8 mouse cellular contexts compared by ENCODE assay signal in genomic region chr12:24592956-24593672, GRCm38 (mm10). TPM values are rescaled to one million over a fixed set of nuclear protein-coding genes. Genes with fewer than 3 reads are reported as not detected.
A peak's percentile ranks its signal among the peaks of the same experiment; 100 is the strongest.
DNase-seq lines count a peak whose midpoint lies in the region; ATAC-seq lines count a peak whose summit lies in the region.

No protein-coding gene starts in this region.

- peak overlapping the region; percentile 30 for H3K4me3 ChIP-seq in limb, embryonic 13.5 days
- no peak overlapping the region for H3K4me3 ChIP-seq in midbrain, embryonic 12.5 days

- H3K4me1 ChIP-seq in limb, embryonic 13.5 days, result peaks cover 18% of the 10 kb centered on the region
- peaks cover 7% of the 10 kb centered on the region; the same call in 1 of the 2 replicates for H3K4me1 ChIP-seq in midbrain, embryonic 12.5 days

- WGBS in limb, embryonic 13.5 days, result 12% methylated on average over 22 of the region's 22 CpGs
- WGBS in midbrain, embryonic 12.5 days, result 33% methylated on average over 22 of the region's 22 CpGs

- H3K27ac ChIP-seq in limb, embryonic 13.5 days, result no peak overlapping the region
- no peak overlapping the region for H3K27ac ChIP-seq in midbrain, embryonic 12.5 days (replicated peaks)

- H3K27me3 ChIP-seq in limb, embryonic 13.5 days, result 0 out of 2 replicates have a peak, but pooled peaks cover 5% of the 10 kb centered on the region
- no peaks in the 10 kb centered on the region for H3K27me3 ChIP-seq in midbrain, embryonic 12.5 days

- peak; percentile 55 for DNase-seq in ES-CJ7 (ENCODE audit: low read depth, low spot score)
- DNase-seq in c-Kit-positive CD71-negative TER-119-negative erythroid progenitor cells, embryonic 14.5 days (ENCODE audit: low read depth), result peak; percentile 41
- peak; percentile 64 for DNase-seq in gastrocnemius, postnatal 36 days
- peak; percentile 31 for DNase-seq in right cerebral cortex, postnatal 4 days
- no peak for DNase-seq in cerebellum, adult 11-12 months

- intact Hi-C loops in gastrocnemius, postnatal 36 days (cut with DNase I), result no loop called here

- H3K9ac ChIP-seq in limb, embryonic 13.5 days, result 0 out of 2 replicates have a peak overlapping the region, but pooled peaks have one; percentile 25
- H3K9ac ChIP-seq in midbrain, embryonic 12.5 days (replicated peaks), result no peak overlapping the region

- H3K9me3 ChIP-seq in limb, embryonic 13.5 days, result no peaks in the 10 kb centered on the region
- no peaks in the 10 kb centered on the region for H3K9me3 ChIP-seq in midbrain, embryonic 12.5 days

- H3K4me2 ChIP-seq in limb, embryonic 13.5 days (replicated peaks), result peak overlapping the region; percentile 62
- peak overlapping the region; percentile 24 for H3K4me2 ChIP-seq in midbrain, embryonic 12.5 days (replicated peaks)

- H3K36me3 ChIP-seq in limb, embryonic 13.5 days, result no peaks in the 10 kb centered on the region
- H3K36me3 ChIP-seq in midbrain, embryonic 12.5 days, result no peaks in the 10 kb centered on the region

- peak; percentile 88 for ATAC-seq in inflammation-experienced regulatory T-cells, adult 6 months
- ATAC-seq in limb, embryonic 13.5 days (ENCODE audit: low FRiP score, low read depth), result peak; percentile 70
- ATAC-seq in midbrain, embryonic 12.5 days (ENCODE audit: low FRiP score, low read depth), result no peak

RNA-seq across cellular contexts. Expression of gene Grhl1, which starts 21.0 kb away (rescaled TPM):
- under 1 TPM; 0.18 to 0.22 TPM for total RNA-seq in gastrocnemius, postnatal 36 days (2021)
- 1 to 10 TPM; 3.3 to 4.7 (median 4.0) TPM for polyA plus RNA-seq in inflammation-experienced regulatory T-cells, adult 6 months (2017; shearing (Covaris generic))
- 4.1 and 4.4 TPM in 2 replicates for polyA plus RNA-seq in limb, embryonic 13.5 days (2015; fragmentation: Nextera tagmentation; extraction: Ambion mirVana)
- polyA plus RNA-seq in midbrain, embryonic 12.5 days (2016; fragmentation: Nextera tagmentation; extraction: Ambion mirVana), result 0.64 and 0.75 TPM in 2 replicates

RNA-seq across cellular contexts. Expression of gene Klf11, which starts 58.0 kb away (rescaled TPM):
- total RNA-seq in gastrocnemius, postnatal 36 days (2021), result 1 to 10 TPM; 7.8 to 8.6 TPM
- polyA plus RNA-seq in inflammation-experienced regulatory T-cells, adult 6 months (2017; shearing (Covaris generic)), result 1 to 10 TPM; 2.3 to 3.6 (median 2.7) TPM
- polyA plus RNA-seq in limb, embryonic 13.5 days (2015; fragmentation: Nextera tagmentation; extraction: Ambion mirVana), result 12.4 and 13.1 TPM in 2 replicates
- polyA plus RNA-seq in midbrain, embryonic 12.5 days (2016; fragmentation: Nextera tagmentation; extraction: Ambion mirVana), result 19.4 and 19.7 TPM in 2 replicates
